Mouse (Mus musculus) kidney, embryonic 14.5 days (tissue): Measurements from ENCODE around the gene Ttc21a. TPM values are rescaled to one million over a fixed set of nuclear protein-coding genes. Genes with fewer than 3 reads are reported as not detected.
"Not testable (repeated sequence)": the region's sequence is repeated elsewhere in the genome, so short reads cannot be mapped to it uniquely, and the experiment has no call there.

Source experiments
- ATAC-seq: fragments of 200-750 bp; cut with Nextera tagmentation; 2 replicates; pipeline ENCODE4 v1.8.0; 2017; ENCODE audit warnings: moderate number of reproducible peaks, mild to moderate bottlenecking, moderate TSS enrichment, moderate library complexity; ENCODE audit not compliant: low FRiP score, low TSS enrichment
- H3K27ac ChIP-seq: fragments of 300-500 bp; sonication (generic); 2 replicates; pipeline ENCODE4 v1.5.1; 2014; ENCODE audit warnings: low read depth, mild to moderate bottlenecking, low read length, moderate library complexity, mixed read lengths
- H3K27me3 ChIP-seq: fragments of 300-500 bp; sonication (generic); 2 replicates; pipeline ENCODE4 v1.6.1; 2014; ENCODE audit warnings: mild to moderate bottlenecking, low read length; ENCODE audit not compliant: control insufficient read depth, insufficient read depth
- H3K36me3 ChIP-seq: fragments of 300-500 bp; sonication (generic); 2 replicates; pipeline ENCODE4 v1.6.1; 2014; ENCODE audit warnings: low read length, mixed read lengths; ENCODE audit not compliant: control insufficient read depth, insufficient read depth
- H3K4me1 ChIP-seq: fragments of 300-500 bp; sonication (generic); 2 replicates; pipeline ENCODE4 v1.6.1; 2014; ENCODE audit warnings: low read length, mixed read lengths; ENCODE audit not compliant: control insufficient read depth, insufficient read depth
- H3K4me2 ChIP-seq: fragments of 300-500 bp; sonication (generic); replicated peaks from 2 replicates; pipeline ENCODE4 v1.6.1; 2014; ENCODE audit warnings: low read depth, mild to moderate bottlenecking, low read length
- H3K4me3 ChIP-seq: fragments of 300-500 bp; sonication (generic); 2 replicates; pipeline ENCODE4 v1.5.1; 2014; ENCODE audit warnings: mild to moderate bottlenecking, low read length
- H3K9ac ChIP-seq: fragments of 300-500 bp; sonication (generic); 2 replicates; pipeline ENCODE4 v1.6.1; 2014; ENCODE audit warnings: low read depth, mild to moderate bottlenecking, low read length, moderate library complexity
- H3K9me3 ChIP-seq: fragments of 300-500 bp; sonication (generic); 2 replicates; pipeline ENCODE4 v1.6.1; 2016; ENCODE audit warnings: low read length; ENCODE audit not compliant: control insufficient read depth
- WGBS: fragments of 180-500 bp; shearing (Covaris S2); extraction: QIAGEN DNeasy Blood & Tissue Kit; methylation state at CpG from one replicate; pipeline ENCODE4 v1.1.7; 2014; 5-methylcytosine and 5-hydroxymethylcytosine counted together
- polyA plus RNA-seq: library from polyadenylated mRNA; unstranded; fragments of >200 nt; fragmentation: Nextera tagmentation; extraction: Ambion mirVana; gene quantifications from 2 replicates; pipeline ENCODE4 v1.2.1, GENCODE M21; 2014

Ttc21a gene
- polyA plus RNA-seq, 1 experiment from 2014 or later, result 0.19 TPM

GRCm38 (mm10) chr9:120009226-120009841 is 71.9 kb downstream of the Ttc21a start:
- Histone ChIP-seq H3K4me2 (no peak overlapping the region), H3K36me3 (no peaks in the 10 kb centered on the region), H3K27me3 (no peaks in the 10 kb centered on the region), H3K4me1 (0 out of 2 replicates have a peak, but pooled peaks cover 3% of the 10 kb centered on the region), H3K27ac (no peak overlapping the region), H3K9me3 (no peaks in the 10 kb centered on the region), H3K9ac (no peak overlapping the region), H3K4me3 (no peak overlapping the region)
- 70% methylated on average over 7 of the region's 7 CpGs for WGBS
- no peak for ATAC-seq

GRCm38 (mm10) chr9:120009871-120010270 is 72.5 kb downstream of the Ttc21a start:
- no peak for ATAC-seq
- H3K4me3 ChIP-seq, result no peak overlapping the region
- H3K9me3 ChIP-seq, result no peaks in the 10 kb centered on the region
- H3K4me2 ChIP-seq, result no peak overlapping the region
- no peak overlapping the region for H3K9ac ChIP-seq
- 88% methylated on average over 3 of the region's 3 CpGs for WGBS
- H3K27ac ChIP-seq, result no peak overlapping the region
- no peaks in the 10 kb centered on the region for H3K27me3 ChIP-seq
- no peaks in the 10 kb centered on the region for H3K36me3 ChIP-seq
- H3K4me1 ChIP-seq, result 0 out of 2 replicates have a peak, but pooled peaks cover 3% of the 10 kb centered on the region

GRCm38 (mm10) chr9:120010781-120011511 is 73.5 kb downstream of the Ttc21a start:
- 2% methylated on average over 48 of the region's 60 CpGs for WGBS
- H3K9me3 ChIP-seq, result no peaks in the 10 kb centered on the region
- peak overlapping the region; percentile 93 for H3K4me2 ChIP-seq
- ATAC-seq, result peak; percentile 91
- H3K4me3 ChIP-seq, result peak overlapping the region; percentile 43
- H3K36me3 ChIP-seq, result no peaks in the 10 kb centered on the region
- peak overlapping the region; percentile 59 for H3K27ac ChIP-seq
- peak overlapping the region; percentile 23; the same call in 1 of the 2 replicates for H3K9ac ChIP-seq
- 0 out of 2 replicates have a peak, but pooled peaks cover 3% of the 10 kb centered on the region for H3K4me1 ChIP-seq
- H3K27me3 ChIP-seq, result no peaks in the 10 kb centered on the region

- Histone ChIP-seq H3K9ac (0 out of 2 replicates have a peak overlapping the region, but pooled peaks have one; percentile 23), H3K4me2 (peak overlapping the region; percentile 93), H3K27me3 (no peaks in the 10 kb centered on the region), H3K4me3 (peak overlapping the region; percentile 43), H3K4me1 (0 out of 2 replicates have a peak, but pooled peaks cover 3% of the 10 kb centered on the region), H3K9me3 (no peaks in the 10 kb centered on the region), H3K36me3 (no peaks in the 10 kb centered on the region), H3K27ac (peak overlapping the region; percentile 59; the same call in 1 of the 2 replicates)
- ATAC-seq, result peak; percentile 56
- WGBS, result 3% methylated on average over 10 of the region's 10 CpGs
These were observed 74.1 kb downstream of the Ttc21a start for GRCm38 (mm10) chr9:120011533-120011932.

- not testable (repeated sequence) for H3K4me1 ChIP-seq, H3K4me3 ChIP-seq, H3K27ac ChIP-seq, H3K9me3 ChIP-seq, H3K4me2 ChIP-seq, H3K36me3 ChIP-seq, H3K9ac ChIP-seq, H3K27me3 ChIP-seq, ATAC-seq
- WGBS, result 82% methylated on average over 6 of the region's 6 CpGs
These were observed 74.8 kb downstream of the Ttc21a start for GRCm38 (mm10) chr9:120012161-120012560.

GRCm38 (mm10) chr9:120012781-120013180 is 75.4 kb downstream of the Ttc21a start:
- Histone ChIP-seq H3K27ac (no peak overlapping the region), H3K36me3 (no peaks in the 10 kb centered on the region), H3K9ac (no peak overlapping the region), H3K4me3 (no peak overlapping the region), H3K4me1 (0 out of 2 replicates have a peak, but pooled peaks cover 3% of the 10 kb centered on the region), H3K4me2 (no peak overlapping the region), H3K27me3 (no peaks in the 10 kb centered on the region), H3K9me3 (no peaks in the 10 kb centered on the region)
- WGBS, result 84% methylated on average over 5 of the region's 5 CpGs
- no peak for ATAC-seq

- Histone ChIP-seq H3K4me2 (no peak overlapping the region), H3K9ac (no peak overlapping the region), H3K4me1 (0 out of 2 replicates have a peak, but pooled peaks cover 3% of the 10 kb centered on the region), H3K36me3 (no peaks in the 10 kb centered on the region), H3K4me3 (no peak overlapping the region), H3K9me3 (no peaks in the 10 kb centered on the region), H3K27ac (no peak overlapping the region), H3K27me3 (no peaks in the 10 kb centered on the region)
- no peak for ATAC-seq
- WGBS, result 76% methylated on average over 11 of the region's 11 CpGs
These were observed 75.9 kb downstream of the Ttc21a start for GRCm38 (mm10) chr9:120013251-120013820.

- H3K4me2 ChIP-seq, result no peak overlapping the region
- ATAC-seq, result no peak
- no peaks in the 10 kb centered on the region for H3K36me3 ChIP-seq
- H3K4me3 ChIP-seq, result no peak overlapping the region
- H3K27me3 ChIP-seq, result no peaks in the 10 kb centered on the region
- 42% methylated on average over 6 of the region's 6 CpGs for WGBS
- H3K9me3 ChIP-seq, result no peaks in the 10 kb centered on the region
- H3K4me1 ChIP-seq, result 0 out of 2 replicates have a peak, but pooled peaks cover 3% of the 10 kb centered on the region
- H3K9ac ChIP-seq, result no peak overlapping the region
- no peak overlapping the region for H3K27ac ChIP-seq
These were observed 77.4 kb downstream of the Ttc21a start for GRCm38 (mm10) chr9:120014828-120015227.

GRCm38 (mm10) chr9:120016956-120017355 is 79.5 kb downstream of the Ttc21a start:
- Histone ChIP-seq H3K9me3 (no peaks in the 10 kb centered on the region), H3K36me3 (no peaks in the 10 kb centered on the region), H3K4me1 (no peaks in the 10 kb centered on the region), H3K27ac (no peak overlapping the region), H3K4me2 (no peak overlapping the region), H3K9ac (no peak overlapping the region), H3K27me3 (no peaks in the 10 kb centered on the region), H3K4me3 (no peak overlapping the region)
- no peak for ATAC-seq
- 54% methylated on average over 10 of the region's 10 CpGs for WGBS
